Mouse (Mus musculus) CH12.LX (cell line): ENCODE measurements around the gene Hoxb3.

Experiments used
- CTCF ChIP-seq, 2 experiments: IDR thresholded peaks in 1 of 2; conservative IDR thresholded peaks in 1 of 2; 2 replicates each; pipeline ENCODE4 v1.5.1; 2011 to 2012; ENCODE audit warnings: low read depth in 2 of 2, low read length in 2 of 2, improper control_type of control experiment in 1 of 2, inconsistent platforms in 1 of 2, mild to moderate bottlenecking in 1 of 2, moderate library complexity in 1 of 2
- E2F4 ChIP-seq: IDR thresholded peaks from 2 replicates; pipeline ENCODE4 v1.6.1; 2011; ENCODE audit warnings: low read depth, low read length, improper control_type of control experiment; ENCODE audit not compliant: insufficient replicate concordance
- ETS1 ChIP-seq: conservative IDR thresholded peaks from 2 replicates; pipeline ENCODE4 v1.6.1; 2012; ENCODE audit warnings: low read depth, mild to moderate bottlenecking, inconsistent platforms, low read length, improper control_type of control experiment, moderate library complexity
- HCFC1 ChIP-seq: IDR thresholded peaks from 2 replicates; pipeline ENCODE4 v1.6.1; 2012; ENCODE audit warnings: low read depth, mild to moderate bottlenecking, inconsistent platforms, low read length, improper control_type of control experiment
- KAT2A ChIP-seq: IDR thresholded peaks from 2 replicates; pipeline ENCODE4 v1.6.1; 2012; ENCODE audit warnings: low read length, improper control_type of control experiment, inconsistent platforms; ENCODE audit not compliant: insufficient replicate concordance
- MAX ChIP-seq: IDR thresholded peaks from 2 replicates; pipeline ENCODE4 v1.6.1; 2011; ENCODE audit warnings: low read length, improper control_type of control experiment
- MAZ ChIP-seq: IDR thresholded peaks from 2 replicates; pipeline ENCODE4 v1.6.1; 2012; ENCODE audit warnings: low read depth, mild to moderate bottlenecking, inconsistent platforms, low read length, improper control_type of control experiment, moderate library complexity
- MEF2A ChIP-seq: IDR thresholded peaks from 2 replicates; pipeline ENCODE4 v1.6.1; 2014; ENCODE audit warnings: low read depth, mild to moderate bottlenecking, inconsistent platforms, low read length, improper control_type of control experiment, borderline replicate concordance
- POLR2A ChIP-seq: IDR thresholded peaks from 2 replicates; pipeline ENCODE4 v1.6.1; 2011; ENCODE audit warnings: low read depth, mild to moderate bottlenecking, improper control_type of control experiment, low read length
- POLR2AphosphoS2 ChIP-seq: IDR thresholded peaks from 2 replicates; pipeline ENCODE4 v1.6.1; 2011; ENCODE audit warnings: low read depth, low read length, improper control_type of control experiment
- TBP ChIP-seq: conservative IDR thresholded peaks from 2 replicates; pipeline ENCODE4 v1.6.1; 2011; ENCODE audit warnings: low read depth, low read length, improper control_type of control experiment
- TCF12 ChIP-seq: IDR thresholded peaks from 2 replicates; pipeline ENCODE4 v1.6.1; 2014; ENCODE audit warnings: low read depth, mild to moderate bottlenecking, inconsistent platforms, low read length, improper control_type of control experiment
- ZNF384 ChIP-seq: IDR thresholded peaks from 2 replicates; pipeline ENCODE4 v1.6.1; 2012; ENCODE audit warnings: low read depth, low read length, improper control_type of control experiment, inconsistent platforms

- no peak for TF ChIP-seq POLR2AphosphoS2
- TF ChIP-seq CTCF (conservative IDR thresholded peaks at IDR 0.05 in 1 of 2, IDR thresholded peaks at IDR 0.05 in 1 of 2; ENCODE audit: low read depth in 2 of 2, low read length in 2 of 2): no peak
- no peak for TF ChIP-seq TBP
- TF ChIP-seq POLR2A: no peak
- TF ChIP-seq KAT2A: no peak
- no peak for TF ChIP-seq TCF12
- TF ChIP-seq MAX: no peak
- TF ChIP-seq ZNF384: no peak
- TF ChIP-seq E2F4: no peak
- no peak for TF ChIP-seq MAZ
- TF ChIP-seq MEF2A: no peak
- TF ChIP-seq HCFC1: no peak
- no peak for TF ChIP-seq ETS1
Measured at GRCm38 (mm10) chr11:96275896-96276295, 47.2 kb upstream of the Hoxb3 start.
